Mouse (Mus musculus) G1E (cell line): ENCODE results near the gene Ror2.

Experiments
- CTCF ChIP-seq: IDR thresholded peaks from 2 replicates; pipeline ENCODE4 v1.5.1; 2012; ENCODE audit warnings: low read depth, low read length, inconsistent platforms, mixed read lengths
- GATA1 ChIP-seq: IDR thresholded peaks from 2 replicates; pipeline ENCODE4 v1.6.1; 2012; ENCODE audit warnings: borderline replicate concordance, low read length, inconsistent platforms, mixed read lengths
- GATA2 ChIP-seq: IDR thresholded peaks from 2 replicates; pipeline ENCODE4 v1.6.1; 2012; ENCODE audit warnings: low read depth, low read length, inconsistent platforms, borderline replicate concordance
- TAL1 ChIP-seq: conservative IDR thresholded peaks from 2 replicates; pipeline ENCODE4 v1.6.1; 2012; ENCODE audit warnings: low read depth, low read length, inconsistent platforms, mixed read lengths

- TF ChIP-seq TAL1 = no peak
- no peak for TF ChIP-seq CTCF
- no peak for TF ChIP-seq GATA2
- no peak for TF ChIP-seq GATA1
These were observed 1.2 kb downstream of the Ror2 start for GRCm38 (mm10) chr13:53284740-53285191.
